Mouse (Mus musculus) heart, embryonic 14.5 days (tissue): ENCODE data around the gene Epha7. TPM values are rescaled to one million over a fixed set of nuclear protein-coding genes. Genes with fewer than 3 reads are reported as not detected.

Source experiments
- ATAC-seq: fragments of 200-750 bp; cut with Nextera tagmentation; 2 replicates; pipeline ENCODE4 v1.8.0; 2017; ENCODE audit warnings: low read depth, moderate TSS enrichment; ENCODE audit not compliant: insufficient number of reproducible peaks, insufficient read depth, low FRiP score
- H3K27ac ChIP-seq, 2 experiments: fragments of 200-500 bp in 1 of 2; fragments of 300-500 bp in 1 of 2; sonication (generic) in 1 of 2; replicated peaks in 1 of 2; 2 replicates each; pipeline ENCODE4 v1.5.1; 2012 to 2014; ENCODE audit warnings: low read depth in 2 of 2, low read length in 2 of 2, control low read depth in 1 of 2, mild to moderate bottlenecking in 1 of 2, mixed read lengths in 1 of 2; ENCODE audit not compliant: control insufficient read depth in 1 of 2, insufficient read depth in 1 of 2
- H3K27me3 ChIP-seq: fragments of 300-500 bp; sonication (generic); 2 replicates; pipeline ENCODE4 v1.6.1; 2014; ENCODE audit warnings: mild to moderate bottlenecking, low read length, control low read depth; ENCODE audit not compliant: control insufficient read depth, insufficient read depth
- H3K36me3 ChIP-seq: fragments of 300-500 bp; sonication (generic); 2 replicates; pipeline ENCODE4 v1.6.1; 2014; ENCODE audit warnings: mild to moderate bottlenecking, control low read depth, low read length, mixed read lengths; ENCODE audit not compliant: control insufficient read depth, insufficient read depth
- H3K4me1 ChIP-seq, 2 experiments: fragments of 200-500 bp in 1 of 2; fragments of 300-500 bp in 1 of 2; sonication (generic) in 1 of 2; 2 replicates each; pipeline ENCODE4 v1.6.1; 2012 to 2014; ENCODE audit warnings: low read length in 2 of 2, control low read depth in 1 of 2, mixed read lengths in 1 of 2; ENCODE audit not compliant: control insufficient read depth in 2 of 2, insufficient read depth in 2 of 2
- H3K4me2 ChIP-seq: fragments of 300-500 bp; sonication (generic); 2 replicates; pipeline ENCODE4 v1.6.1; 2014; ENCODE audit warnings: mild to moderate bottlenecking, low read length
- H3K4me3 ChIP-seq, 2 experiments: fragments of 200-500 bp in 1 of 2; fragments of 300-500 bp in 1 of 2; sonication (generic) in 1 of 2; 2 replicates each; pipeline ENCODE4 v1.5.1; 2012 to 2014; ENCODE audit warnings: low read length in 2 of 2, mild to moderate bottlenecking in 2 of 2, control low read depth in 1 of 2, low read depth in 1 of 2, moderate library complexity in 1 of 2; ENCODE audit not compliant: control insufficient read depth in 1 of 2, insufficient read depth in 1 of 2
- H3K9ac ChIP-seq: fragments of 300-500 bp; sonication (generic); 2 replicates; pipeline ENCODE4 v1.6.1; 2014; ENCODE audit warnings: mild to moderate bottlenecking, low read length
- H3K9me3 ChIP-seq: fragments of 300-500 bp; sonication (generic); 2 replicates; pipeline ENCODE4 v1.6.1; 2016; ENCODE audit warnings: low read length, control low read depth; ENCODE audit not compliant: control insufficient read depth
- WGBS: fragments of 180-500 bp; shearing (Covaris S2); extraction: QIAGEN DNeasy Blood & Tissue Kit; methylation state at CpG from one replicate; pipeline ENCODE4 v1.1.7; 2014; 5-methylcytosine and 5-hydroxymethylcytosine counted together
- polyA plus RNA-seq: library from polyadenylated mRNA; unstranded; fragments of >200 nt; fragmentation: Nextera tagmentation; extraction: Ambion mirVana; gene quantifications from 2 replicates; pipeline ENCODE4 v1.2.1, GENCODE M21; 2014

The Epha7 gene
- polyA plus RNA-seq, 1 experiment from 2014 or later = 33.5 TPM

DNA sequence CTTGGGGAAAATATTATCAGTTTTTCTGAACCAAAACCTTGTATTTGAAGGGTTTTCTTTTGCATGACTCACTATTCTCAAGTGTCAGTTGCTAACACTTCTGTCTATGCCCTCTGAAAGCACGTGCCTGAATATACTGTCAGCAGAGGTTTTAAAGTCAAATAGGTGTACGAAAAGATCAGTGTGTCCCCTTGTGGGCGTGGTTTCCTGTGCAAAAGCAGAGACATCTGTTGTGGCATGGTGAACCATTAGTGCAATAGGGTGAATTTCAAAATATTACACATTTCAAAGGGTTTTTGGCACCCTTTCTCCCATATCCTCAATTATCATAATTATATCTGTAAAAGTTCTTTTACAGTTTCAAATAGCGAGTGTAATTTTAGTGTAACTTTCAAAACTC lies 120.5 kb downstream of the Epha7 start:
- H3K4me1 ChIP-seq = no peaks in the 10 kb centered on the region
- WGBS = 77% methylated on average over 4 of the region's 4 CpGs
- H3K9ac ChIP-seq = no peak overlapping the region
- no peak overlapping the region for H3K27ac ChIP-seq
- no peak for ATAC-seq
- no peak overlapping the region for H3K4me2 ChIP-seq
- H3K9me3 ChIP-seq = no peaks in the 10 kb centered on the region
- H3K27me3 ChIP-seq = no peaks in the 10 kb centered on the region
- H3K36me3 ChIP-seq = peaks cover 7% of the 10 kb centered on the region
- H3K4me3 ChIP-seq = no peak overlapping the region

DNA sequence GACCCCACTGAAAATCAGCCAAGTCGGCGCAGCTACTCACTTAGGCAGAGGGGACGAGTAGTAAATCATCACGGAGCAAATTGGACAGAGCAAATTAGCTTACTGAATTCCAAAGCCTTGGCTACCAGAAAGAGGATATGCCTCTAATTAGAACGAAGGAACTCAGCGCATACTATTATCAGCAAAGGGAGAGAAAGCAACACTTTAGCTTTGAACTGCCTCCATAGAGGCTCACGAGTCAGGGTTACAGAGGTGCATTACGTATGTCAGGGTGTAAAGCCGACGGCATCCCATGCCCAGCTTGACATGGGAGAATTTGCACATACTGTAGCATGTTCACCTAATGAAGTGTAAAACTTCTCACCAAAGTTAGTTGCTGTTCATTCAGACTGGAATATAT lies 121.9 kb downstream of the Epha7 start:
- Histone ChIP-seq H3K4me3 (no peak overlapping the region), H3K4me2 (no peak overlapping the region), H3K9me3 (no peaks in the 10 kb centered on the region), H3K36me3 (peaks cover 13% of the 10 kb centered on the region), H3K27me3 (no peaks in the 10 kb centered on the region), H3K27ac (no peak overlapping the region), H3K4me1 (no peaks in the 10 kb centered on the region), H3K9ac (no peak overlapping the region)
- ATAC-seq = no peak
- WGBS = 79% methylated on average over 10 of the region's 10 CpGs

DNA sequence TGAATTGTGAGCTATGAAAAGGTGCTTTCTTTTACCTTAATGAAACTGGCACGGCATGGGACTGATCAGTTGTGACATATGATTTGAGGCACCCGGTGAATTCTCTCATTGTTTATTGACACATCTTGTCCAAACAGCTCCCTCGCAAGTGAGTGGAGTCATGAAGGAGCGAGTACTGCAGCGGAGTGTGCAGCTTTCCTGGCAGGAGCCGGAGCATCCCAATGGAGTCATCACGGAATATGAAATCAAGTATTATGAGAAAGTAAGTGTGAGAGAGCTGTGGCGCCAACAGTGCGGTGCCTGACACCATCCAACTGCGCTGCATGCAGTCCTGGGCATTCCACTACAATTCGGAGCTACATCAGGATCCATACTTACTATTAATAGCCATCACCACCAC lies 122.6 kb downstream of the Epha7 start:
- ATAC-seq = no peak
- no peak overlapping the region for H3K4me3 ChIP-seq
- H3K27ac ChIP-seq = no peak overlapping the region
- no peak overlapping the region for H3K9ac ChIP-seq
- no peaks in the 10 kb centered on the region for H3K9me3 ChIP-seq
- no peak overlapping the region for H3K4me2 ChIP-seq
- no peaks in the 10 kb centered on the region for H3K27me3 ChIP-seq
- peaks cover 13% of the 10 kb centered on the region for H3K36me3 ChIP-seq
- H3K4me1 ChIP-seq = no peaks in the 10 kb centered on the region
- WGBS = 84% methylated on average over 11 of the region's 11 CpGs

DNA sequence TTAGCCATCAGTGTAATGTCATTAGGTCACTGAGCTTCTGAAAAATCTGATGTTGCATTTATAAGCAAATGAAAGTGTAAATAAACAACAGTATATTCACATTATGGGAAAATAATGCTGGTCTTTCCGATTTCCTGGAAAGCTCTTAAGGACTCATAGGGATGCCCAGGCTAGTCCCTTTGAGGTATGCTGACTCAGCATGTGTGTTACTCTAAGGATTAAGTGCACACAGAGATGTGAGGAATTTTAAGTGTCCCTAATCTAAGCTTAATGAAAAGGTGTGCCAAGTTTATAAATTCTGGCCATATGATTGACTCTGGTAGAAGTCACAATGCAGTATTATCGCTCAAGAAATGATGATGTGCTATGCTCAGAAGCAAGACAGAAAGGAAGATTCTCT lies 127.8 kb downstream of the Epha7 start:
- Histone ChIP-seq H3K27ac (no peak overlapping the region), H3K36me3 (peaks cover 29% of the 10 kb centered on the region), H3K9ac (no peak overlapping the region), H3K9me3 (no peaks in the 10 kb centered on the region), H3K4me3 (no peak overlapping the region), H3K27me3 (no peaks in the 10 kb centered on the region), H3K4me2 (no peak overlapping the region), H3K4me1 (no peaks in the 10 kb centered on the region)
- 87% methylated on average over 2 of the region's 2 CpGs for WGBS
- no peak for ATAC-seq

DNA sequence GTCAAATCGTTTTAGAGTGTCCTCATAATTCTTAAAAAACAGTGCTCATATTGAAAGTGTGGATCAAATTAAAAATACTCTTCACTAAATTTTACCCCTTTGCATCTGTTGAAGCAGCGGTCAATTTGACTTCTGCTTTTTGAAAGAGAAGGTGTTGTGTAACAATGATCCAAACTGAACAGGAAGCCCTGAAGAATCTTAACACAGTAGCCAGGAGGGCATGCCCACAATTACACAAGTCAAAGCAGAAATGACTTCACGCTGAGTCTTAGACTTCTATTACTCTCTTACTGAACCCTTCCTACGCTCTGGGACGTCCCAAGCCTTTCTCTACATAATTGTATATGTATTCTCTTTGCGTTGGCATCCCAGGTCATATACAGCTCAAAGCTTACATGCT lies 131.3 kb downstream of the Epha7 start:
- Histone ChIP-seq H3K4me1 (no peaks in the 10 kb centered on the region), H3K27me3 (no peaks in the 10 kb centered on the region), H3K4me2 (no peak overlapping the region), H3K4me3 (no peak overlapping the region), H3K9ac (no peak overlapping the region), H3K9me3 (no peaks in the 10 kb centered on the region), H3K27ac (no peak overlapping the region), H3K36me3 (peaks cover 27% of the 10 kb centered on the region)
- no peak for ATAC-seq
- WGBS = 85% methylated on average over 6 of the region's 6 CpGs

DNA sequence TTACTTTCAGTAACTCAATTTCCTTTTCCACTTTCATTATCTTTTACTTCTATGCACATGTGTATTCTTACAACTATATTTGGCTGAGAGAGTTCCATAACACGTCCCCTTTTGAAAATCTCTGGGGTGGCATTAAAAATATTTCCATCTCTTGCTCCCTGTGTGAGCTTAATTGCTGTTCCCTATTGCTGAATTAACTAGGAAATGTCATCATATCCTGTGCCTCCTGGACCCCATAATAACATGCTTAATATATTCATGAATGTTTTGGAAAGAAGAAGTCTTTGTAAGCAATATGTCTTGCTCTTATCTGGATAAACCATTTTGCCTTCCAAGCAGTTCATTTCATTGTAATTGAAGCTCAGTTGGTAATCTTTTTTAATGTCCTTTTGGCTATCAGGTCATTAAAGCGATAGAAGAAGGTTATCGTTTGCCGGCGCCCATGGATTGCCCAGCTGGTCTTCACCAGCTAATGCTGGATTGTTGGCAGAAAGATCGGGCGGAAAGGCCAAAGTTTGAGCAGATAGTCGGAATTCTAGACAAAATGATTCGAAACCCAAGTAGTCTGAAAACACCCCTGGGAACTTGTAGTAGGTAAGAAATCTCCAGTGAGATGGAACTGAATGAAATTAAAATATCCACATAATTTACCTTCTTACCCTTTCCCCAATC lies 148.1 kb downstream of the Epha7 start:
- Histone ChIP-seq H3K9ac (no peak overlapping the region), H3K4me3 (no peak overlapping the region), H3K27me3 (no peaks in the 10 kb centered on the region), H3K9me3 (no peaks in the 10 kb centered on the region), H3K4me2 (no peak overlapping the region), H3K27ac (no peak overlapping the region), H3K4me1 (no peaks in the 10 kb centered on the region), H3K36me3 (peaks cover 36% of the 10 kb centered on the region)
- ATAC-seq = no peak
- WGBS = 88% methylated on average over 9 of the region's 9 CpGs

DNA sequence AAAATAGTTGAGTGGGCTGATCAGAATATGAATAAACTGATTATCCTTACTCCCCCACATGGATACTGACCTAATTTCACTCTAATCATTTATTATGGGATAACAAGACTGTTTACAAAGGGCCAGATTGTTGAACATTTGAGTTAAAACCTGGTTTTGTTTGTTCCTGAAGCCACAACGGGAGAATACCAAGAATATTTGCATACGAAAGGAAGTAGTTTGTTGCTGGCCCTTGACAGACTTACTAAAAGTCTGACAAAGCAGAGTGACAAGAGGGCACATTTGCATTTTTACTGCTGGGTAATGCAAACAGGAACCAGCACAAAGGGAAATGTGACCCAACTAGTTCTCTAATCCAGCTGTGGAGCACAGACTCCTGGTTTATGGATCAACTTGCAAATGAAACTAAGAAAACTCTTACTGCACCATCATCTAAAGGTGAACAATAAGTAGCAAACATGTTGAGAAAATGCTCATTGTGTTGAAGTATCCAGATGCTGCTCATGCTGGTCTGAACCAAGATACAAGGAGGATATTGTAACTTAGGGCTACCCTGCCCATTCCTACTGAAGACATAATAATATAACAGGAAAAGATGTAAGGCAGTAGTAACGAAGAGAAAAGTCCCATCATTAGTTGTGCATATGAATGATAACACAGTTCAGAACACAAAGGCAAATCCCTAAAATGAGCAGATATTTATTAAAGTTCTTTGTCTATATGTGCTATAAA lies 154.8 kb downstream of the Epha7 start:
- WGBS = 73% methylated on average over 3 of the region's 3 CpGs
- Histone ChIP-seq H3K27ac (no peak overlapping the region), H3K27me3 (no peaks in the 10 kb centered on the region), H3K4me1 (no peaks in the 10 kb centered on the region), H3K9ac (no peak overlapping the region), H3K4me3 (no peak overlapping the region), H3K9me3 (no peaks in the 10 kb centered on the region), H3K36me3 (peaks cover 17% of the 10 kb centered on the region), H3K4me2 (no peak overlapping the region)
- ATAC-seq = no peak
